Mouse (Mus musculus): ENCODE results near the gene Zfp978.
"Not testable (repeated sequence)": the region's sequence is repeated elsewhere in the genome, so short reads cannot be mapped to it uniquely, and the experiment has no call there.

Zfp978 gene

GRCm38 (mm10) chr4:147350541-147350940, 10.6 kb upstream of the Zfp978 start:
- not testable (repeated sequence) for DNase-seq (ENCODE audit: low spot score)

GRCm38 (mm10) chr4:147351376-147351980, 9.6 kb upstream of the Zfp978 start:
- DNase-seq (ENCODE audit: low spot score): not testable (repeated sequence)

GRCm38 (mm10) chr4:147353626-147354025, 7.5 kb upstream of the Zfp978 start:
- not testable (repeated sequence) for DNase-seq (ENCODE audit: low spot score)

GRCm38 (mm10) chr4:147356042-147356441, 5.1 kb upstream of the Zfp978 start:
- not testable (repeated sequence) for DNase-seq (ENCODE audit: low spot score)

- DNase-seq (ENCODE audit: low spot score): not testable (repeated sequence)
Measured at GRCm38 (mm10) chr4:147357195-147357594, 3.9 kb upstream of the Zfp978 start.

GRCm38 (mm10) chr4:147361872-147362271, 769 bp downstream of the Zfp978 start:
- not testable (repeated sequence) for DNase-seq (ENCODE audit: low spot score)

- DNase-seq (ENCODE audit: low spot score): not testable (repeated sequence)
Measured at GRCm38 (mm10) chr4:147369564-147369963, 8.5 kb downstream of the Zfp978 start.

GRCm38 (mm10) chr4:147383199-147383598, 22.1 kb downstream of the Zfp978 start:
- not testable (repeated sequence) for DNase-seq (ENCODE audit: low spot score)

- DNase-seq (ENCODE audit: low spot score): not testable (repeated sequence)
Measured at GRCm38 (mm10) chr4:147397201-147397600, 36.1 kb downstream of the Zfp978 start.

GRCm38 (mm10) chr4:147397934-147398682, 37.0 kb downstream of the Zfp978 start:
- DNase-seq (ENCODE audit: low spot score): not testable (repeated sequence)

- not testable (repeated sequence) for DNase-seq (ENCODE audit: low spot score)
Measured at GRCm38 (mm10) chr4:147398741-147399140, 37.6 kb downstream of the Zfp978 start.

GRCm38 (mm10) chr4:147399505-147399904, 38.4 kb downstream of the Zfp978 start:
- DNase-seq (ENCODE audit: low spot score): not testable (repeated sequence)

GRCm38 (mm10) chr4:147400031-147400847, 39.1 kb downstream of the Zfp978 start:
- not testable (repeated sequence) for DNase-seq (ENCODE audit: low spot score)

GRCm38 (mm10) chr4:147400848-147401715, 40.0 kb downstream of the Zfp978 start:
- DNase-seq (ENCODE audit: low spot score): peak; percentile 9

- not testable (repeated sequence) for DNase-seq (ENCODE audit: low spot score)
Measured at GRCm38 (mm10) chr4:147401736-147402506, 40.8 kb downstream of the Zfp978 start.

- not testable (repeated sequence) for DNase-seq (ENCODE audit: low spot score)
Measured at GRCm38 (mm10) chr4:147402507-147402890, 41.4 kb downstream of the Zfp978 start.

GRCm38 (mm10) chr4:147403509-147403908, 42.4 kb downstream of the Zfp978 start:
- DNase-seq (ENCODE audit: low spot score): not testable (repeated sequence)

GRCm38 (mm10) chr4:147403931-147404913, 43.1 kb downstream of the Zfp978 start:
- DNase-seq (ENCODE audit: low spot score): peak; percentile 14

GRCm38 (mm10) chr4:147406735-147407462, 45.8 kb downstream of the Zfp978 start:
- peak; percentile 15 for DNase-seq (ENCODE audit: low spot score)
